Mouse (Mus musculus) G1E (cell line): ENCODE measurements around the gene Rora. TPM values are rescaled to one million over a fixed set of nuclear protein-coding genes. Genes with fewer than 3 reads are reported as not detected.

Experiments
- ATAC-seq: 2 replicates; pipeline ENCODE4 v1.8.0; 2016; ENCODE audit warnings: mild to moderate bottlenecking; ENCODE audit not compliant: insufficient number of reproducible peaks, poor library complexity, low FRiP score, severe bottlenecking; ENCODE audit errors: extremely low read depth
- DNase-seq: peaks from one replicate; pipeline ENCODE4 v3.0.0; 2012; ENCODE audit warnings: low spot score
- H3K27me3 ChIP-seq: 2 replicates; pipeline ENCODE4 v1.6.1; 2012; ENCODE audit warnings: mild to moderate bottlenecking, low read length, inconsistent platforms; ENCODE audit not compliant: insufficient read depth
- H3K36me3 ChIP-seq: replicated peaks from 2 replicates; pipeline ENCODE3; 2012; ENCODE audit warnings: mild to moderate bottlenecking, inconsistent platforms
- H3K4me1 ChIP-seq: 2 replicates; pipeline ENCODE4 v1.6.1; 2012; ENCODE audit warnings: low read depth, low read length, inconsistent platforms, mixed read lengths; ENCODE audit not compliant: insufficient read depth
- H3K4me3 ChIP-seq: 2 replicates; pipeline ENCODE4 v1.5.1; 2012; ENCODE audit warnings: low read depth, mild to moderate bottlenecking, inconsistent platforms, low read length, moderate library complexity, mixed read lengths
- H3K9me3 ChIP-seq: replicated peaks from 2 replicates; pipeline ENCODE4 v1.6.1; 2012; ENCODE audit warnings: inconsistent platforms
- CTCF ChIP-seq: IDR thresholded peaks from 2 replicates; pipeline ENCODE4 v1.5.1; 2012; ENCODE audit warnings: low read depth, low read length, inconsistent platforms, mixed read lengths
- GATA1 ChIP-seq: IDR thresholded peaks from 2 replicates; pipeline ENCODE4 v1.6.1; 2012; ENCODE audit warnings: borderline replicate concordance, low read length, inconsistent platforms, mixed read lengths
- GATA2 ChIP-seq: IDR thresholded peaks from 2 replicates; pipeline ENCODE4 v1.6.1; 2012; ENCODE audit warnings: low read depth, low read length, inconsistent platforms, borderline replicate concordance
- POLR2AphosphoS5 ChIP-seq: IDR thresholded peaks from 2 replicates; pipeline ENCODE4 v1.6.1; 2012; ENCODE audit warnings: low read depth, low read length, inconsistent platforms; ENCODE audit not compliant: insufficient replicate concordance
- TAL1 ChIP-seq: conservative IDR thresholded peaks from 2 replicates; pipeline ENCODE4 v1.6.1; 2012; ENCODE audit warnings: low read depth, low read length, inconsistent platforms, mixed read lengths
- polyA plus RNA-seq: library from polyadenylated mRNA; stranded (reverse); fragments of >175 nt; gene quantifications from 2 replicates; pipeline ENCODE4 v1.2.3, GENCODE M21; 2012
- total RNA-seq, 2 experiments: library from RNA; stranded (forward) in 1 of 2; stranded (reverse) in 1 of 2; fragments of 200-1000 nt in 1 of 2; fragments of >200 nt in 1 of 2; fragmentation: Nextera tagmentation in 1 of 2; gene quantifications; 2 replicates each; pipeline ENCODE4 v1.2.3; 2014 to 2017

Rora gene
- total and polyA plus RNA-seq, 3 experiments, result 0.11 TPM; not detected in 2

DNA sequence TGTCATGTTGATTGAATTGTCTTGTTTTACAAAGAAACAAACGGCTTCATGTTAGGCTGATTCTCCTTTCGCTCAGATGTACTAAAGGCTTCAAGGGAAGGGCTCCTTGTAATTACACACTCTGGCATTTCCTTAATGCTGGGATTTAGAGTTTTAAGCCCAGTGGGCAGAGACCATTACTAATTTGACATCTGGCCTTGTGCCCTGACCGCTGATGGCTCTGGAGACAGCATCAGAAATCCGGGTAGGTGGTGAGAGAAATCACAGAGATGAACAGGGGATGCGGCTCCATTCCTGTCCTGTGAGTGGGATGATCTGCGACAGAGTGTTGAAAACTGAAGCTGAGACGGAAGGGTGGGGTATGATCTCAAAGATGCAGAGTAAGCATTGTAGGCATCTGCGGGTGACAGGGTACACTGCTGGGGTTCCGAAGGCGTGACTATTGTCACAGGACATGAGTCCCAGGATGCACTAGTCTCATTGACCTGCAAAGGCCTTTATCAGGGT, 259.7 kb downstream of the Rora start:
- H3K4me3 ChIP-seq, result no peak overlapping the region
- TF ChIP-seq TAL1 (no peak), POLR2AphosphoS5 (no peak), CTCF (no peak), GATA2 (no peak), GATA1 (no peak)
- H3K36me3 ChIP-seq, result no peaks in the 10 kb centered on the region
- peaks cover 53% of the 10 kb centered on the region for H3K9me3 ChIP-seq
- H3K27me3 ChIP-seq, result no peaks in the 10 kb centered on the region
- DNase-seq, result no peak
- ATAC-seq, result no peak
- H3K4me1 ChIP-seq, result no peaks in the 10 kb centered on the region

DNA sequence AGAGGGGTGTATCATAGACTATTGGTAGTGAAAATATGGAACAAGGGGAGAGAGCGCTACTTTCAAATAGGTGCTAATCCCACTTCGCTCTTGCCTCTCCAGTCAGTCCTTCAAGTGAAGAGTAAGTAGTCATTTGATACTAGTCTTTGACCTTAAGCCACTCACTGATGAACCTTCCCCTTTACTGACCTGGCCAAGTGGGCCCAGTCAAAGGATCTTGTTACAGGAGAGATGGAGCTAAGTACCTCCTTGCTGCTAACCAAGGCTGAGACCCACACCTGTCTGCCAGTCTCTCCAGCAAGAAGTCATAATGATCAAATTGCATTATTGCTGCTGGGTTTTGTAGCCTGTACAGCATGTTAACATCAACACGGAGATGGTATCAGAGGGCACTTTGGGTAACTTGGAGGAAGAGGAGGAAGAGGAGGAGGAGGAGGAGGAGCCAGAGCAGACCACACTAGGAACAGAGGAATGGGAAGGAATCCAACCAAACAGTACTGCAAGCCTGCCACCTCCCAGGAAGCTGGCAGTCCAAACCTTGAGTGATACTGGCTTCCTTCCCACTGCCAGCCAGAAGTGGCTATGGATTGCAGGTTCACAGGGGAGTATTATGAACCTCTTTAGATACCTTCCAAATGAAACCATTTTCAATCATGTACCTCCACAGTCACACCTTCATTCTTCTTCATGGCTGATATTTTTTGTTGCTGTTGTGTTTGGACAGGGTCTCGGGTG, 261.1 kb downstream of the Rora start:
- no peaks in the 10 kb centered on the region for H3K36me3 ChIP-seq
- TF ChIP-seq TAL1, result no peak
- H3K4me3 ChIP-seq, result no peak overlapping the region
- H3K4me1 ChIP-seq, result no peaks in the 10 kb centered on the region
- ATAC-seq (no peak), DNase-seq (no peak)
- peaks cover 51% of the 10 kb centered on the region for H3K9me3 ChIP-seq
- no peaks in the 10 kb centered on the region for H3K27me3 ChIP-seq

DNA sequence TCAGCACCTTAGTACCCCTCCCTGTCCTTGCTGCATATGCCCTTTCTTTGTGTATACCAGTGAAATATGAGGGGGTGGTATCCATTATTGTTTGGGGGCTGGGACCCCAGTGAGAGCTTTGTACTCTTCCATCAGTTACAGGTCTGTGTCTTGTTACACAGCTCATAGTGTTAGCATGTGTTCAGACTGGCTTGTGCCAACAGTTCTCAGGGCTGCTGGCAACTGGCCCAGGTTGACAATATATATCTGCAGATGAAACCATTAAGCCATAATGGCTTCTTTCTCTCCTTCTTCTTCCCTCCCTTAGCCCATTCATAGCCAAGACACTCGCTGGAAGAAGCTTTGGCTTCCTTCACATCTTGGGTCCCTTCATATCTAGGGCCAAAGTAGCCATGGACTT, 263.2 kb downstream of the Rora start:
- H3K36me3 ChIP-seq, result no peaks in the 10 kb centered on the region
- ATAC-seq, result no peak

DNA sequence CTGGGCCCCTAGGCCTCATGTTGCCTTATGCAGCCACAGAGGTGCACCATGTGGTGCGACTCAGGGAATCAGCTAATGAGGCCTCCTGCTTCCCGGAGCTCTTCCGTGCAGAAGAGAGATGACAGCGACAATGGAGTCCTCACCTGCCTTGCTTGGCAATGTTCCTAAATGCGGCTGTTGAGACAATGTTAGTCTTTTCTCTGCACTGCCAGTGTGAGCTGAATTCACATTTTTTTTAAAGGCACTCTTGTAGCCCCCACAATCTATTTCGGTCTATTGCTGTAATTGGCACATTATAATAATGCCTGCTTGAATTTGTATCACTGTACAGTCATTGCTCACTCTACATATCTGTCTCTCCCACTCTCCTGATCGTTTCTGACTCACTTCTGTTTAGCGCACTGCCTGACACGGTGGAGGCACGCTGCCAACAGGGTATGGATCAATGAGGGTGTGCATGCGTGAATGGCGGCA, 269.6 kb downstream of the Rora start:
- Histone ChIP-seq H3K36me3 (no peaks in the 10 kb centered on the region), H3K4me1 (no peaks in the 10 kb centered on the region), H3K27me3 (no peaks in the 10 kb centered on the region), H3K4me3 (no peak overlapping the region), H3K9me3 (peaks cover 42% of the 10 kb centered on the region)
- no peak for DNase-seq
- TF ChIP-seq TAL1 (no peak), GATA1 (no peak), POLR2AphosphoS5 (no peak)
- no peak for ATAC-seq

More for the DNA sequence above, 263.2 kb downstream of the Rora start:
- TF ChIP-seq CTCF, result no peak
- TF ChIP-seq GATA2, result no peak
- TF ChIP-seq GATA1, result no peak
- TF ChIP-seq POLR2AphosphoS5, result no peak
- no peak for TF ChIP-seq TAL1
- peaks cover 42% of the 10 kb centered on the region for H3K9me3 ChIP-seq
- no peak for DNase-seq
- H3K4me1 ChIP-seq, result no peaks in the 10 kb centered on the region
- H3K27me3 ChIP-seq, result no peaks in the 10 kb centered on the region
- H3K4me3 ChIP-seq, result no peak overlapping the region

DNA sequence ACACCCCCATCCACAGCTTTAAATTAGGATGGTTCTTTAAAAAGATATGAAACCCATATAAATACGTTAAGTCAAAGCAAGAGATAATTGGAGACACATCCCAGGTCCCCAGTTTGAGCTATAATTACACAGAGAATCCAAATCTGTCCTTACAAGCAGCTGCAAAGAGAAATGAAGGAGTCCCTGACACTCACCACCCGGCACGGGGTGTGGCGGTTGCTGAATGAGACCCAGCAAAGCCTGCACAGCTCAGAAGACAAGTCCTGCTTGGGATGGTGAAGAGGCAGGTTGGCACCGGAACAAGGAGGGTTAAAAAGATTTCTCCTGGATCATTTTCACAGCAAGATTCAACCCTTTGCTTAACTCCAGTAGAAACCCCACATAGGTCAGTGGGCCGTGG, 272.8 kb downstream of the Rora start:
- ATAC-seq (no peak), DNase-seq (no peak)
- H3K36me3 ChIP-seq, result no peaks in the 10 kb centered on the region
- H3K4me1 ChIP-seq, result no peaks in the 10 kb centered on the region
- H3K27me3 ChIP-seq, result no peaks in the 10 kb centered on the region
- no peak overlapping the region for H3K4me3 ChIP-seq
- TF ChIP-seq GATA1 (no peak), GATA2 (no peak), POLR2AphosphoS5 (no peak), CTCF (no peak), TAL1 (no peak)
- peaks cover 55% of the 10 kb centered on the region for H3K9me3 ChIP-seq

DNA sequence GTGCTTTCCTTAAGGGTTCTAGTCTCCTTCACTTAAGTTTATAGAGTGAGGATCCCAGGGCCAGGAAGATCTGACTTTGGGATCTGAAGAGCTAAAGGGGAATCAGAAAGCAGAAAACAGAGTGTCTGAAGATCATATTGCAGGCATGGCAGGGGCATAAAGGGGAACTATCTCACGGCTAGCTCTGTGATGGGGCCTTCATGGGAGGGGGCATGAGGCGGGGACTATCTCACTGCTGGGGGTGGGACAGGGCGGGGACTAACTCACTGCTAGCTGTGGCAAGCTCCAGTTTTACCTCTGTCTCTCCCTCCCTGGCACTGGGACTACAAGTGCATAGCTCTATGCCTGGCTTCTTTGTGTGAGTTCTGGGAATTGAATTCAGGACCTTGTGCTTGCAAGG, 279.6 kb downstream of the Rora start:
- ATAC-seq, result no peak
- Histone ChIP-seq H3K4me3 (no peak overlapping the region), H3K36me3 (no peaks in the 10 kb centered on the region), H3K27me3 (no peaks in the 10 kb centered on the region), H3K4me1 (no peaks in the 10 kb centered on the region), H3K9me3 (peaks cover 58% of the 10 kb centered on the region)
- no peak for DNase-seq
- TF ChIP-seq GATA2 (no peak), TAL1 (no peak), POLR2AphosphoS5 (no peak), CTCF (no peak), GATA1 (no peak)

DNA sequence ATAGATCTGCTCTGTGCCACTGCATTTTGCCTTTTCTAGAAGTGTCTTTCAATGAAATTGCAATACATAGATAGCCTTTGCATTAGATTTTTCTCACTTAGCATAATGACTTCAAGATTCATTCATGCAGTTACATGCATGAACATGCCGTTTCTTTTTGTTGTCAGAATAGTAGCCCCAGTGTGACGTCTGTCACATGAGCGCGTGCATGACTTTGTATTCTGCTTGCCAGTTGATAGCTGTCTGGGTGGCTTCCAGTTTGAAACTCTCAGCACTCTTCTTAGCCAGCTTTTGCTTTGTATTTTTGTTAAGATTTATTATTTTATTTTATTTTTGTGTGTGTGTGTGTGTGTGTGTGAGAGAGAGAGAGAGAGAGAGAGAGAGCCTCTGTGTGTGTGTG, 280.7 kb downstream of the Rora start:
- ATAC-seq (no peak), DNase-seq (no peak)
- H3K27me3 ChIP-seq, result no peaks in the 10 kb centered on the region
- H3K4me1 ChIP-seq, result no peaks in the 10 kb centered on the region
- TF ChIP-seq TAL1, result no peak
- no peak for TF ChIP-seq GATA2
- TF ChIP-seq GATA1, result no peak
- TF ChIP-seq POLR2AphosphoS5, result no peak
- no peak for TF ChIP-seq CTCF
- no peaks in the 10 kb centered on the region for H3K36me3 ChIP-seq
- no peak overlapping the region for H3K4me3 ChIP-seq
- peaks cover 59% of the 10 kb centered on the region for H3K9me3 ChIP-seq
